Mouse (Mus musculus) kidney, postnatal 0 days (tissue): Measurements from ENCODE around the gene Cpm. TPM values are rescaled to one million over a fixed set of nuclear protein-coding genes. Genes with fewer than 3 reads are reported as not detected.

Experiments
- ATAC-seq: fragments of 200-750 bp; cut with Nextera tagmentation; replicated peaks from 2 replicates; pipeline ENCODE4 v1.8.0; 2017; ENCODE audit warnings: low read depth, moderate number of reproducible peaks, moderate TSS enrichment, moderate library complexity; ENCODE audit not compliant: low FRiP score
- DNase-seq: peaks from one replicate; pipeline ENCODE4 v3.0.0-alpha.2; 2016; ENCODE audit warnings: low spot score
- H3K27ac ChIP-seq: fragments of 300-500 bp; sonication (generic); 2 replicates; pipeline ENCODE4 v1.5.1; 2014; ENCODE audit warnings: mild to moderate bottlenecking
- H3K27me3 ChIP-seq: fragments of 300-500 bp; sonication (generic); 2 replicates; pipeline ENCODE4 v1.6.1; 2014; ENCODE audit warnings: low read length, mixed read lengths; ENCODE audit not compliant: insufficient read depth
- H3K36me3 ChIP-seq: fragments of 300-500 bp; sonication (generic); 2 replicates; pipeline ENCODE4 v1.6.1; 2014; ENCODE audit warnings: low read length, mixed read lengths; ENCODE audit not compliant: insufficient read depth
- H3K4me1 ChIP-seq: fragments of 300-500 bp; sonication (generic); replicated peaks from 2 replicates; pipeline ENCODE4 v1.6.1; 2014; ENCODE audit warnings: antibody characterized with exemption, low read length, mixed read lengths; ENCODE audit not compliant: insufficient read depth
- H3K4me2 ChIP-seq: fragments of 300-500 bp; sonication (generic); 2 replicates; pipeline ENCODE4 v1.6.1; 2014; ENCODE audit warnings: mild to moderate bottlenecking, low read length, moderate library complexity, mixed read lengths
- H3K4me3 ChIP-seq: fragments of 300-500 bp; sonication (generic); replicated peaks from 2 replicates; pipeline ENCODE4 v1.5.1; 2014; ENCODE audit warnings: low read depth, low read length
- H3K9ac ChIP-seq: fragments of 300-500 bp; sonication (generic); 2 replicates; pipeline ENCODE4 v1.6.1; 2014; ENCODE audit warnings: low read depth, low read length
- H3K9me3 ChIP-seq: fragments of 300-500 bp; sonication (generic); replicated peaks from 2 replicates; pipeline ENCODE4 v1.6.1; 2016; ENCODE audit warnings: low read length, inconsistent platforms, mixed read lengths
- CTCF ChIP-seq: IDR thresholded peaks from 2 replicates; pipeline ENCODE4 v1.5.1; 2016; ENCODE audit warnings: antibody characterized with exemption, low read depth, mild to moderate bottlenecking, moderate library complexity
- WGBS: fragments of 180-500 bp; shearing (Covaris S2); extraction: QIAGEN DNeasy Blood & Tissue Kit; methylation state at CpG from one replicate; pipeline ENCODE4 v1.1.7; 2014; 5-methylcytosine and 5-hydroxymethylcytosine counted together
- polyA plus RNA-seq: library from polyadenylated mRNA; unstranded; fragments of >200 nt; fragmentation: Nextera tagmentation; extraction: Ambion mirVana; gene quantifications from 2 replicates; pipeline ENCODE4 v1.2.1, GENCODE M21; 2015

Gene Cpm
- polyA plus RNA-seq = 51.7 and 52.8 TPM in 2 replicates

GRCm38 (mm10) chr10:117629169-117629971 lies at the start of gene Cpm:
TSS of gene Cpm (plus strand) at chr10:117629500.
- DNase-seq (peak; percentile 87), ATAC-seq (peak; percentile 98)
- no peaks in the 10 kb centered on the region for H3K27me3 ChIP-seq
- no peak for TF ChIP-seq CTCF
- H3K36me3 ChIP-seq = no peaks in the 10 kb centered on the region
- no peaks in the 10 kb centered on the region for H3K9me3 ChIP-seq
- under 1% methylated on average over 67 of the region's 73 CpGs for WGBS
- peak within 1 kb of the TSS; percentile 20; the same call in 1 of the 2 replicates for H3K27ac ChIP-seq
- no peaks in the 10 kb centered on the region for H3K4me1 ChIP-seq
- H3K9ac ChIP-seq = peak within 1 kb of the TSS; percentile 65
- peak within 1 kb of the TSS; percentile 65 for H3K4me3 ChIP-seq
- peak within 1 kb of the TSS; percentile 61 for H3K4me2 ChIP-seq

- DNase-seq (no peak), ATAC-seq (no peak)
- H3K27me3 ChIP-seq = no peaks in the 10 kb centered on the region
- H3K4me2 ChIP-seq = no peak overlapping the region
- no peak overlapping the region for H3K4me3 ChIP-seq
- H3K9ac ChIP-seq = no peak overlapping the region
- no peaks in the 10 kb centered on the region for H3K36me3 ChIP-seq
- no peak for TF ChIP-seq CTCF
- no peak overlapping the region for H3K27ac ChIP-seq
- WGBS = 62% methylated on average over 9 of the region's 9 CpGs
- H3K4me1 ChIP-seq = no peaks in the 10 kb centered on the region
- no peaks in the 10 kb centered on the region for H3K9me3 ChIP-seq
Measured at GRCm38 (mm10) chr10:117579771-117580284, 49.5 kb upstream of the Cpm start.

DNA sequence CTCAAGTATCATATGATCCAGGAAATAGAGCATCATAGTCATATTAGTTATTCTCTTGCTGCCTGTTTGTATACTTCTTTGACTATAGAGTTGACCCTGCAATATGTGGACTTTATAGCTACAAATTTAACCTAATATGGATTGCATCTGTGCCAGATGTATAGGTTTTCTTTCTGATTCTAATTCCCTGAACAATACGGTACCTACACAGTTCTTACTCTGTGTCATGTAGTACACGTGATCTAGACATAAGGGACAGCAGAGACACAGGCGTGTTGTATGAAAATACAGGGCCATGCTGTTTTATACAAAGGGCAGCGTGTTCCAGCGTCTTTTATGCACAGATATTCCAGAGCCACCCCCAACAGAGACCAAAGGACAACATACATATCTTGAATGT lies 48.9 kb upstream of the Cpm start:
- 94% methylated on average over 5 of the region's 5 CpGs for WGBS
- Histone ChIP-seq H3K4me1 (no peaks in the 10 kb centered on the region), H3K27ac (no peak overlapping the region), H3K4me2 (no peak overlapping the region), H3K9ac (no peak overlapping the region), H3K27me3 (no peaks in the 10 kb centered on the region), H3K4me3 (no peak overlapping the region), H3K36me3 (no peaks in the 10 kb centered on the region), H3K9me3 (no peaks in the 10 kb centered on the region)
- no peak for TF ChIP-seq CTCF
- ATAC-seq (no peak), DNase-seq (no peak)

- Histone ChIP-seq H3K4me2 (no peak overlapping the region), H3K36me3 (no peaks in the 10 kb centered on the region), H3K4me1 (no peaks in the 10 kb centered on the region), H3K4me3 (no peak overlapping the region), H3K27ac (no peak overlapping the region), H3K9ac (no peak overlapping the region), H3K27me3 (no peaks in the 10 kb centered on the region), H3K9me3 (no peaks in the 10 kb centered on the region)
- DNase-seq (no peak), ATAC-seq (no peak)
- TF ChIP-seq CTCF = no peak
- WGBS = 83% methylated on average over 11 of the region's 11 CpGs
Measured at GRCm38 (mm10) chr10:117581007-117581752, 48.1 kb upstream of the Cpm start.

- H3K36me3 ChIP-seq = no peaks in the 10 kb centered on the region
- no peak for ATAC-seq
- no peak for TF ChIP-seq CTCF
- H3K9me3 ChIP-seq = no peaks in the 10 kb centered on the region
- no peaks in the 10 kb centered on the region for H3K4me1 ChIP-seq
- WGBS = 77% methylated on average over 3 of the region's 3 CpGs
- H3K9ac ChIP-seq = no peak overlapping the region
- H3K4me3 ChIP-seq = no peak overlapping the region
- no peak overlapping the region for H3K4me2 ChIP-seq
- no peak for DNase-seq
- H3K27me3 ChIP-seq = no peaks in the 10 kb centered on the region
- H3K27ac ChIP-seq = no peak overlapping the region
Measured at GRCm38 (mm10) chr10:117581753-117582062, 47.6 kb upstream of the Cpm start.

DNA sequence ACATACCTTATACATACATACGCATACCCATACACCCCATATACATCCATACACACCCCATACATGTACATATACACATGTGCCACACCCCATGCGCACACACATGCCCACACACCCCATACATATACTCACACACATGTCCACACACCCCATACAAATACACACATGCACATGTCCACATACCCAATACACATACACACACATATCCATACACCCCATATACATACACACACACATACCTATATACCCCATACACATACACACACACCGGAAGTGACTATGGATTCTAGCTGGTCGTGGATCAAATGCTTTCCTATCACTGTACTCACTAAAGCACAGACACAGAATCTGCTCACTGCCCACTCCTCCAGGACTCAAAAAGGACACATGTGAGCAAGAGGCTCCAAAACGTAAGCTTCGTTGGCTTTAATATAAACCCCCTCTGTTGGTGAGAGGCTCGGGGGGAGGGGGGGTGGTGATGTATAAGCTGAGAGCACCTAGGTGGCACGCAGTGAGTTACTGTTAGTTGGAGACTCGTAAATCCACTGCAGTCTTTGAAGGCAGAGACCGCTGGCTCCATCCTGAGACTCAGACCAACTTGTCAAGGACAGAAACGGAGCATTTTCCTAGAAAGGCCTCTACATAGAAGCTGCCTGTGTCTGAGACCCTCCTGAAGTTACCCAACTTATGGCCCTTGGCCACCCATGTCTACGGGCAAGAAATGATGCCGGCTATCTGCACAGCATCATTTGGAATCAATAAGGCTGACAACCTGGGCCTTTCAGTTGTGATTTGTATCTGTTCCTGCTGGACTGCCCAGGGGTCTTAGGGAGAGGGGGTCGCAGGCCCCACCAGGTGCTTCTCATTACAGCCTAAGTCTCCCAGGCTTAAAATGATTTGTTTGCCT lies 45.9 kb upstream of the Cpm start:
- Histone ChIP-seq H3K4me3 (no peak overlapping the region), H3K27ac (no peak overlapping the region), H3K9me3 (no peaks in the 10 kb centered on the region), H3K36me3 (no peaks in the 10 kb centered on the region), H3K4me2 (no peak overlapping the region), H3K27me3 (no peaks in the 10 kb centered on the region), H3K4me1 (no peaks in the 10 kb centered on the region), H3K9ac (no peak overlapping the region)
- DNase-seq (no peak), ATAC-seq (no peak)
- WGBS = 45% methylated on average over 14 of the region's 14 CpGs
- no peak for TF ChIP-seq CTCF
